Mouse (Mus musculus): ENCODE measurements around the gene Wwox. TPM values are rescaled to one million over a fixed set of nuclear protein-coding genes. Genes with fewer than 3 reads are reported as not detected.

The Wwox gene
- polyA plus RNA-seq, 2 experiments: 2.5 to 2.6 TPM

GRCm38 (mm10) chr8:114879277-114879568, 439.8 kb downstream of the Wwox start:
- ATAC-seq (ENCODE audit: insufficient read depth): no peak
- peak overlapping the region; percentile 66 for H3K4me2 ChIP-seq (ENCODE audit: low read depth)
- TF ChIP-seq CTCF (IDR thresholded peaks at IDR 0.05; ENCODE audit: low read depth) (no peak), EP300 (IDR thresholded peaks at IDR 0.05; ENCODE audit: low read depth) (no peak)
- no peaks in the 10 kb centered on the region for H3K9me3 ChIP-seq (ENCODE audit: control insufficient read depth, low read length)
- no peaks in the 10 kb centered on the region for H3K27me3 ChIP-seq (ENCODE audit: control insufficient read depth, insufficient read depth, low read length)
- H3K4me1 ChIP-seq (replicated peaks; ENCODE audit: control insufficient read depth in 2 of 2, insufficient read depth in 2 of 2, low read length in 1 of 2): peaks cover 48 to 75% of the 10 kb centered on the region in 2 experiments
- 17% methylated on average over 4 of the region's 4 CpGs for WGBS (ENCODE audit: insufficient replicate concordance)
- H3K36me3 ChIP-seq (replicated peaks; ENCODE audit: control insufficient read depth, insufficient read depth, low read depth): no peaks in the 10 kb centered on the region
- DNase-seq (ENCODE audit: low read depth in 3 of 3, low spot score in 3 of 3): no peak
- peak overlapping the region; percentile 93 for H3K27ac ChIP-seq
- H3K4me3 ChIP-seq (ENCODE audit: insufficient read depth in 1 of 2, low read depth in 2 of 2, low read length in 2 of 2): peak overlapping the region in 1 of 2 experiments; percentile 28; a peak in 2 of 4 replicates
- H3K9ac ChIP-seq (replicated peaks): peak overlapping the region; percentile 56

- TF ChIP-seq EP300 (IDR thresholded peaks at IDR 0.05; ENCODE audit: low read depth) (peak; percentile 79), CTCF (IDR thresholded peaks at IDR 0.05; ENCODE audit: low read depth) (no peak)
- H3K9ac ChIP-seq (replicated peaks): peak overlapping the region; percentile 56
- H3K4me2 ChIP-seq (ENCODE audit: low read depth): peak overlapping the region; percentile 66
- peak overlapping the region in 1 of 2 experiments; percentile 28; a peak in 2 of 4 replicates for H3K4me3 ChIP-seq (ENCODE audit: insufficient read depth in 1 of 2, low read depth in 2 of 2, low read length in 2 of 2)
- H3K27ac ChIP-seq: peak overlapping the region; percentile 93
- 7% methylated on average over 2 of the region's 2 CpGs for WGBS (ENCODE audit: insufficient replicate concordance)
- H3K4me1 ChIP-seq (replicated peaks; ENCODE audit: control insufficient read depth in 2 of 2, insufficient read depth in 2 of 2, low read length in 1 of 2): peaks cover 48 to 75% of the 10 kb centered on the region in 2 experiments
- DNase-seq (ENCODE audit: low read depth in 3 of 3, low spot score in 3 of 3) (peak; percentile 68 to 73 (median 70)), ATAC-seq (ENCODE audit: insufficient read depth) (peak; percentile 92)
- no peaks in the 10 kb centered on the region for H3K27me3 ChIP-seq (ENCODE audit: control insufficient read depth, insufficient read depth, low read length)
- H3K9me3 ChIP-seq (ENCODE audit: control insufficient read depth, low read length): no peaks in the 10 kb centered on the region
- no peaks in the 10 kb centered on the region for H3K36me3 ChIP-seq (replicated peaks; ENCODE audit: control insufficient read depth, insufficient read depth, low read depth)
Measured at GRCm38 (mm10) chr8:114879678-114880077, 440.2 kb downstream of the Wwox start.

- Histone ChIP-seq H3K4me1 (replicated peaks; ENCODE audit: control insufficient read depth in 2 of 2, insufficient read depth in 2 of 2, low read length in 1 of 2) (peaks cover 48 to 69% of the 10 kb centered on the region in 2 experiments), H3K27me3 (ENCODE audit: control insufficient read depth, insufficient read depth, low read length) (no peaks in the 10 kb centered on the region), H3K4me2 (ENCODE audit: low read depth) (peak overlapping the region; percentile 66), H3K36me3 (replicated peaks; ENCODE audit: control insufficient read depth, insufficient read depth, low read depth) (no peaks in the 10 kb centered on the region), H3K9me3 (ENCODE audit: control insufficient read depth, low read length) (no peaks in the 10 kb centered on the region), H3K9ac (replicated peaks) (peak overlapping the region; percentile 41), H3K27ac (peak overlapping the region; percentile 93), H3K4me3 (ENCODE audit: insufficient read depth in 1 of 2, low read depth in 2 of 2, low read length in 2 of 2) (no peak overlapping the region)
- ATAC-seq (ENCODE audit: insufficient read depth) (no peak), DNase-seq (ENCODE audit: low read depth in 3 of 3, low spot score in 3 of 3) (no peak)
- TF ChIP-seq CTCF (IDR thresholded peaks at IDR 0.05; ENCODE audit: low read depth) (no peak), EP300 (IDR thresholded peaks at IDR 0.05; ENCODE audit: low read depth) (no peak)
- WGBS (ENCODE audit: insufficient replicate concordance): 20% methylated on average over 8 of the region's 8 CpGs
Measured at GRCm38 (mm10) chr8:114880475-114881135, 441.1 kb downstream of the Wwox start.

GRCm38 (mm10) chr8:114881891-114882401, 442.5 kb downstream of the Wwox start:
- Histone ChIP-seq H3K36me3 (replicated peaks; ENCODE audit: control insufficient read depth, insufficient read depth, low read depth) (no peaks in the 10 kb centered on the region), H3K27ac (peak overlapping the region; percentile 27; the same call in 1 of the 2 replicates), H3K9me3 (ENCODE audit: control insufficient read depth, low read length) (no peaks in the 10 kb centered on the region), H3K27me3 (ENCODE audit: control insufficient read depth, insufficient read depth, low read length) (no peaks in the 10 kb centered on the region), H3K4me3 (ENCODE audit: insufficient read depth in 1 of 2, low read depth in 2 of 2, low read length in 2 of 2) (no peak overlapping the region), H3K4me2 (ENCODE audit: low read depth) (no peak overlapping the region), H3K4me1 (replicated peaks; ENCODE audit: control insufficient read depth in 2 of 2, insufficient read depth in 2 of 2, low read length in 1 of 2) (peaks cover 43 to 62% of the 10 kb centered on the region in 2 experiments), H3K9ac (replicated peaks) (no peak overlapping the region; the same call in 1 of the 2 replicates)
- 41% methylated on average over 5 of the region's 5 CpGs for WGBS (ENCODE audit: insufficient replicate concordance)
- ATAC-seq (ENCODE audit: insufficient read depth): no peak
- peak; percentile 56 for TF ChIP-seq CTCF (IDR thresholded peaks at IDR 0.05; ENCODE audit: low read depth)
- no peak for TF ChIP-seq EP300 (IDR thresholded peaks at IDR 0.05; ENCODE audit: low read depth)
- DNase-seq (ENCODE audit: low read depth in 3 of 3, low spot score in 3 of 3): no peak

GRCm38 (mm10) chr8:114882504-114882903, 443.0 kb downstream of the Wwox start:
- ATAC-seq (ENCODE audit: insufficient read depth) (no peak), DNase-seq (ENCODE audit: low read depth in 3 of 3, low spot score in 3 of 3) (no peak)
- WGBS (ENCODE audit: insufficient replicate concordance): 36% methylated on average over 4 of the region's 4 CpGs

More at GRCm38 (mm10) chr8:114882504-114882903, 443.0 kb downstream of the Wwox start:
- no peak overlapping the region for H3K4me2 ChIP-seq (ENCODE audit: low read depth)
- no peak overlapping the region for H3K4me3 ChIP-seq (ENCODE audit: insufficient read depth in 1 of 2, low read depth in 2 of 2, low read length in 2 of 2)
- no peaks in the 10 kb centered on the region for H3K36me3 ChIP-seq (replicated peaks; ENCODE audit: control insufficient read depth, insufficient read depth, low read depth)
- peaks cover 42 to 57% of the 10 kb centered on the region in 2 experiments for H3K4me1 ChIP-seq (replicated peaks; ENCODE audit: control insufficient read depth in 2 of 2, insufficient read depth in 2 of 2, low read length in 1 of 2)
- no peak overlapping the region for H3K9ac ChIP-seq (replicated peaks)
- TF ChIP-seq EP300 (IDR thresholded peaks at IDR 0.05; ENCODE audit: low read depth) (no peak), CTCF (IDR thresholded peaks at IDR 0.05; ENCODE audit: low read depth) (no peak)
- H3K9me3 ChIP-seq (ENCODE audit: control insufficient read depth, low read length): no peaks in the 10 kb centered on the region
- no peak overlapping the region for H3K27ac ChIP-seq
- H3K27me3 ChIP-seq (ENCODE audit: control insufficient read depth, insufficient read depth, low read length): no peaks in the 10 kb centered on the region

Measured in liver, embryonic 14.5 days (tissue).